Mouse (Mus musculus): ENCODE results near the gene Baz1b. TPM values are rescaled to one million over a fixed set of nuclear protein-coding genes. Genes with fewer than 3 reads are reported as not detected.
A peak's percentile ranks its signal among the peaks of the same experiment; 100 is the strongest.

The Baz1b gene
- polyA plus RNA-seq, 1 experiment = 84.1 TPM

DNA sequence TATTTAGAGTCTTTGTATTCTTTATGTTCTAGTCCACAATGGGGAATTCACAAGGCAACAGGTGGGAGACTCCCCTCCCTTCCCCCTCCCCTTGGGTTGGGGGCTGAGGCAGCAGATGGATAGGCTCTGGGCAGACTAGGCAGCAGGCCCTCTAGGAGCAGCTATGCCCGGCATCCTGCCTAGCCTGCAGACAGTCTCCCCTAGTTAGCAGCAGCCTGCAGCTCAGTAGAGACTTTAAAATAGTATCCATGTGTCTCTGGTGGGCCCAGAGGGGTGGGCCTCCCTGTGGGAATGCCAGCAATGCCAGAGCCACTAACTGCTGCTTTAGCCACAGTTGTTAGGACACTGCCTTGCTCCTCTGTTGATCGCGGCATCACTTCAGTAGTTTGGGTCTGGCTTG, 55.5 kb downstream of the Baz1b start:
- TF ChIP-seq CTCF (IDR thresholded peaks at IDR 0.05; ENCODE audit: borderline replicate concordance, insufficient read depth, low read length) (no peak), POLR2A (IDR thresholded peaks at IDR 0.05; ENCODE audit: low read depth, low read length) (no peak)
- Histone ChIP-seq H3K4me1 (ENCODE audit: control insufficient read depth, insufficient read depth, low read length) (no peaks in the 10 kb centered on the region), H3K4me3 (ENCODE audit: insufficient read depth, low read length) (no peak overlapping the region), H3K27ac (ENCODE audit: insufficient read depth, low read length) (no peak overlapping the region)

- Histone ChIP-seq H3K4me3 (ENCODE audit: insufficient read depth, low read length) (no peak overlapping the region), H3K4me1 (ENCODE audit: control insufficient read depth, insufficient read depth, low read length) (no peaks in the 10 kb centered on the region), H3K27ac (ENCODE audit: insufficient read depth, low read length) (no peak overlapping the region)
- TF ChIP-seq CTCF (IDR thresholded peaks at IDR 0.05; ENCODE audit: borderline replicate concordance, insufficient read depth, low read length) (no peak), POLR2A (IDR thresholded peaks at IDR 0.05; ENCODE audit: low read depth, low read length) (no peak)
Observed at GRCm38 (mm10) chr5:135243166-135243565, 56.1 kb downstream of the Baz1b start.

DNA sequence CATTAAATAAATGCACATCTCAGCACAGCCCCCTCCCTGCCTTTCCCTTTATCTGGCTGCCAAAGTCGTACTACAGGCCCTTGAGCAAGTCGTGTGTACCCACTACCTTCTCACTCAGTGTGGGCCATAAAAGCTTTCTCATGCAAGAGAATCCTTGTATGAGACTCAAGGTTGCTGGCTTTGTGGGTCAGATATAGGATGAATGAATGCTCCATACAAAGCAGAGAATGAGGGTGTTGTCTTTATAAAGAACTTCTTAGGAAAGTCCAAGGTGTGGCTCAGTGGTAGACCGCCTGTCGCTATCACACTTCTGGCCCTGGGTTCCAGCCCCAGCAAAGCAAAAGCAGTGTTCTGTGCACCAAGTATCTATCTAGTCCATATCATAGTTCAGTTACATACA, 59.5 kb downstream of the Baz1b start:
- Histone ChIP-seq H3K4me1 (ENCODE audit: control insufficient read depth, insufficient read depth, low read length) (peaks cover 2% of the 10 kb centered on the region; the same call in 1 of the 2 replicates), H3K4me3 (ENCODE audit: insufficient read depth, low read length) (no peak overlapping the region), H3K27ac (ENCODE audit: insufficient read depth, low read length) (no peak overlapping the region)
- no peak for TF ChIP-seq POLR2A (IDR thresholded peaks at IDR 0.05; ENCODE audit: low read depth, low read length)
- no peak for TF ChIP-seq CTCF (IDR thresholded peaks at IDR 0.05; ENCODE audit: borderline replicate concordance, insufficient read depth, low read length)

- Histone ChIP-seq H3K4me3 (ENCODE audit: insufficient read depth, low read length) (no peak overlapping the region), H3K27ac (ENCODE audit: insufficient read depth, low read length) (no peak overlapping the region), H3K4me1 (ENCODE audit: control insufficient read depth, insufficient read depth, low read length) (peaks cover 2% of the 10 kb centered on the region; the same call in 1 of the 2 replicates)
- TF ChIP-seq POLR2A (IDR thresholded peaks at IDR 0.05; ENCODE audit: low read depth, low read length) (no peak), CTCF (IDR thresholded peaks at IDR 0.05; ENCODE audit: borderline replicate concordance, insufficient read depth, low read length) (no peak)
Observed at GRCm38 (mm10) chr5:135247337-135247736, 60.3 kb downstream of the Baz1b start.

DNA sequence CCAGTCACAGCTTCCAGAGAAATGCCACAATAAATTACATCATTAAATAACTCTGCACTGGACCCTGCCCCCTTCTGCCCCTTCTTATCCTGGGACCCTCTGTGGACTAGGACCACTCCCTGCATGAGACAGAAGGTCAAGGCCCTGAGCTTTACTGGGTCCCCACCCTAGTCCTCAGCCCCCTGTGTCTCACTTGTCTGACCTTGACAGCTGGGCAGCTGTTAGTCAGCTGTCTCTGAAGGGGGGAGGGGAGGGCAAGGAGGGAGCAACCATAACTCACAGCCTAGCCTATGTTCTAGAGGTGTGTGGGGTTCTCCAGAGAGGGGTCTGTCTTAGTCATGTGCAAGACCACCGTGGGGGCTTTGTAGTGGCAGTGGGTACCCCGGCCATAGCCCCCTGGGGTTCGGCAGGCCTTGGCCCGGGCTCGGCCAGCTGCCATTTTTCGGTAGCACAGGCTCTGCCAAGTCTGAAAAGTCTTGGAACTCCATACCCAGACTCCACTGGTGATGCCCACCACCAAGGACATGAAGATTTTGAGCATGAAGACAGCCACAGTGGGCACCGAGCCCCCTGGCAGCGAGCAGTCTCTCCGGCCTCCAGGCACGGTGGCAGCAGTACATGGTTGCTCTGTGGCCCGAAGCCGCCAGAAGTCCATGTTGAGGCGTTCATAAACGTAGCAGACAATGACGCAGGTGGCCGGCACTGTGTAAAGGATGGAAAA, 62.1 kb downstream of the Baz1b start:
- TF ChIP-seq POLR2A (IDR thresholded peaks at IDR 0.05; ENCODE audit: low read depth, low read length) = no peak
- TF ChIP-seq CTCF (IDR thresholded peaks at IDR 0.05; ENCODE audit: borderline replicate concordance, insufficient read depth, low read length) = no peak
- Histone ChIP-seq H3K4me1 (ENCODE audit: control insufficient read depth, insufficient read depth, low read length) (peaks cover 2% of the 10 kb centered on the region; the same call in 1 of the 2 replicates), H3K27ac (ENCODE audit: insufficient read depth, low read length) (no peak overlapping the region), H3K4me3 (ENCODE audit: insufficient read depth, low read length) (no peak overlapping the region)

GRCm38 (mm10) chr5:135250186-135251078, 63.4 kb downstream of the Baz1b start:
- TF ChIP-seq POLR2A (IDR thresholded peaks at IDR 0.05; ENCODE audit: low read depth, low read length) = no peak
- no peak for TF ChIP-seq CTCF (IDR thresholded peaks at IDR 0.05; ENCODE audit: borderline replicate concordance, insufficient read depth, low read length)
- Histone ChIP-seq H3K4me3 (ENCODE audit: insufficient read depth, low read length) (peak overlapping the region; percentile 20), H3K27ac (ENCODE audit: insufficient read depth, low read length) (no peak overlapping the region), H3K4me1 (ENCODE audit: control insufficient read depth, insufficient read depth, low read length) (peaks cover 2% of the 10 kb centered on the region; the same call in 1 of the 2 replicates)

DNA sequence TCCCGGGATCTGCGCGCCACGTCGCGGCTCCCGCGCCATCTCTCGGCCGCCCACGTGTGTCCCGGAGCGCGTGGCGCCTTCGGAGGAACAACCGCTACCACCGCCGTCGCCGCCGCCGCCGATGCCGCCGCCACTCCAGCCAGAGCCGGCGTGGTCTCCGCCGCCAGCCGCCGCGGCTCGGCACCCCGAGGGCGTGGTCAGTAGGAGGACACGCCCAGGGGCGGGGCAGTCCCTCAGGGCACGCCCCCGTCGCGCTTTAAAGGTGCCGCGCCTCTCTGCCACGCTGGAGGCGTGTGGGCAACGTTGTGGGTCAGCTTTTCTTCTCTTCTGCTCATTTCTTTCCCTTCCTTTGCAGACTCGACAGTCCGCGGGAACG, 64.0 kb downstream of the Baz1b start, which contains the start of gene Fzd9:
Fzd9 (minus strand) TSS at position 152 of the 376 bp plus-strand sequence.
- H3K4me1 ChIP-seq (ENCODE audit: control insufficient read depth, insufficient read depth, low read length) = peaks cover 2% of the 10 kb centered on the region; the same call in 1 of the 2 replicates
- no peak within 1 kb of the TSS for H3K27ac ChIP-seq (ENCODE audit: insufficient read depth, low read length)
- peak within 1 kb of the TSS; percentile 20 for H3K4me3 ChIP-seq (ENCODE audit: insufficient read depth, low read length)
- TF ChIP-seq CTCF (IDR thresholded peaks at IDR 0.05; ENCODE audit: borderline replicate concordance, insufficient read depth, low read length) (no peak), POLR2A (IDR thresholded peaks at IDR 0.05; ENCODE audit: low read depth, low read length) (peak; percentile 43)

GRCm38 (mm10) chr5:135253741-135254401, 66.8 kb downstream of the Baz1b start:
- no peak for TF ChIP-seq POLR2A (IDR thresholded peaks at IDR 0.05; ENCODE audit: low read depth, low read length)
- TF ChIP-seq CTCF (IDR thresholded peaks at IDR 0.05; ENCODE audit: borderline replicate concordance, insufficient read depth, low read length) = no peak
- Histone ChIP-seq H3K4me1 (ENCODE audit: control insufficient read depth, insufficient read depth, low read length) (peaks cover 2% of the 10 kb centered on the region; the same call in 1 of the 2 replicates), H3K27ac (ENCODE audit: insufficient read depth, low read length) (no peak overlapping the region), H3K4me3 (ENCODE audit: insufficient read depth, low read length) (no peak overlapping the region)

DNA sequence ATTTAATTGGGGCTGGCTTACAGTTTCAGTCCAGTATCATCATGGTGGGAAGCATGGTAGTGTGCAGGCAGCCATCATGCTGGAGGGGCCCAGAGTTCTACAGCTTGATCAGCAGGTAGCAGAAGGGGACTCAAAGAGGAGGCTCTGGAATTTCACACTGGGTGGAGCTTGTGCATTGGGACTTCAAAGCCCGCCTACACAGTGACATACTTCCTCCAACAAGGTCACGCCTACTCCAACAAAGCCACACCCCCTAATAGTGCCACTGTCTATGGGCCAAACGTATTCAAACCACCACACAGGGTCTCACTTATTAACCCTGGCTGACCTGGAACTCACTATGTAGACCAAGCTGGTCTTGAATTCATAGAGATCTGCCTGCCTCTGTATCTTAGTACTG, 69.1 kb downstream of the Baz1b start:
- peaks cover 2% of the 10 kb centered on the region; the same call in 1 of the 2 replicates for H3K4me1 ChIP-seq (ENCODE audit: control insufficient read depth, insufficient read depth, low read length)
- TF ChIP-seq CTCF (IDR thresholded peaks at IDR 0.05; ENCODE audit: borderline replicate concordance, insufficient read depth, low read length) (no peak), POLR2A (IDR thresholded peaks at IDR 0.05; ENCODE audit: low read depth, low read length) (no peak)
- H3K4me3 ChIP-seq (ENCODE audit: insufficient read depth, low read length) = no peak overlapping the region
- H3K27ac ChIP-seq (ENCODE audit: insufficient read depth, low read length) = no peak overlapping the region

Measured in embryonic fibroblast, embryonic 13.5 days (primary cell).